Mouse (Mus musculus): ENCODE data around the gene Dmbx1.

The Dmbx1 gene

GRCm38 (mm10) chr4:115938276-115939160 lies 1.2 kb downstream of the Dmbx1 start:
- DNase-seq, result peak; percentile 56

DNA sequence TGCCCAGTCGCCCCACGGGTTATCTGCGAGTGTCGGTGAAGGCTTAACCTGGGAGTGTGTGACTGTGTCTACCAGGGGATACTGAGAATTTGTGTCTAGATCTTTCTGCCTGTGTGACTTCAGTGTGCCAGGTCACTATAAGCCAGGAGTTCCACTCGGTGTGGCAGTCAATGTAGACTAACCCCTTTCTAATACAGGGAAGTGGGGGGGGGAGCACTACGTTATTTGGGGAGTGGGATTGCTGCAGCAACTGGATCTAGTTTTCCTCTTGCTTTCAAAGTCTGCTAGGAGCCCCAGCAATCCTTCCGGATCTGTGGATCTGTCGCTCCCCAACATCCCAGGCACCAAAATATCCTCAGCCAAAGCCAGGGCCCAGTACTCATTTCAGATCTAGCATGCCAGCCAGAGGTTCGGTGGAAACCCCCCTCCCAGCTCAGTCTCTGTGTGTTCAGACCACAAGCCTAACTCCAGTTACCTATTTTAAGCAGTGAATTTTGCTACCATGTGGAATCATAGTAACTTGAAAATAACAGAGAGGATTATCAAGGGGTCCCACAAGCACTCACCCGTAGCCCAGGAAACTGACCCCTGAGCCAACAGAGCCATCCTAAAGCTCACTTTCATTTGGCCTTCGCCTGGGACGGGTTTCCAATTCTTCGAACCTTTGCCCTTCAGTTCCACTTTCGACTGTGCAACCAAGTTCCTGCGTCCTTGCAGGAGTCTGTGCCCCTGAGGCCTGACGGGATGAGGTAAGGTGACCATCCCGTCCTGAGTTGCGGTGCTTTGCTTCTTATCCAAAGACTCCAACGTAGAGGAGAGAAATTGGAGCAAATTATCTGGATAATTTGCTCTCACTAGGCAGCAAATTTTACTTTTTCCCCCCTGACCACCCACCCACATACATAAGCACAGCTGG lies 2.4 kb downstream of the Dmbx1 start:
- DNase-seq, result no peak

GRCm38 (mm10) chr4:115936646-115937045 lies 3.1 kb downstream of the Dmbx1 start:
- DNase-seq, result peak; percentile 54

GRCm38 (mm10) chr4:115935835-115936581 lies 3.7 kb downstream of the Dmbx1 start:
- peak; percentile 55 for DNase-seq

DNA sequence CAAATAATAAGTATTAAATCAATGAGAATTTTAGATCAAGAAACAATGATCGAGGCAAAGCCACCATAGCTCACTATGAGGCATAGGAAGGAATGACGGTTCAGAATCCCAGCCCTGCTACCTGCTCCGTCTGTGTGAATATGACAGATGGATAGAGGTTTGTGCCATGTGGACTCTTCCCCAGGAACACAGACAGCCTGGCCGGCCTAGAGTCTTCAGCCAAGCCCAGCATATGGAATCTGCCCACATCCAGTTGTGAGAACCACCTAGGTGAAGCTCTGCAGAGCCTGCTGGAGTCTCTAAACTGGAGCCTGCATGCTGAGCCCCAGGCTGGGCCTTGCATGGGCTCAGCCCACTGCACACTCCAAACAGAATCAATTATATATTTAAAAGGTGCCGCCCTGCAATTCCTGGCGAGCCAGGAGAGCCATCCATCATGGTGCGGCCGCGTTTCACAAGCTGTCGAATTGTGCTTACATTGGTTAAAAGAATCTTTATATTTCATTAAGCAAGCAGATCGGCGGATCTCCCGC lies 8.1 kb downstream of the Dmbx1 start:
- DNase-seq, result no peak

DNA sequence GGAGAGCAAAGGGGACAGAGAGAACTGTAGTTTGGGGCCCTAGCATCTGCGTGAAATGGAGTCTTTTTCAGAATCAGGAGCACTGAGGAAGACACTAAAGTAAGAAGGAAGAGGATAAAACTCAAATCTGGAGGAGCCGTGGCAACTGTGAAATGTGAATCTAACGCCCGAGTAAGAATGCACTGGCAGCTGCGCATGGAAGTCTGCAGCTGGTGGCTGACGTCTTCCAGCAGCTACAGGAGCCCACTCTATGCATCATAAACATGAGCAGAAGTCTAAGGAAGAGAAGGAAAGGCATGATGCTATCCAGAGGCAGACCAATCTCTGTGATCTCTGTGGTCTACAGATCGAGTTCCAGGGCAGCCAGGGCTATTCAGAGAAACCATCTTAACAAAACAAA lies 12.1 kb downstream of the Dmbx1 start:
- no peak for DNase-seq

DNA sequence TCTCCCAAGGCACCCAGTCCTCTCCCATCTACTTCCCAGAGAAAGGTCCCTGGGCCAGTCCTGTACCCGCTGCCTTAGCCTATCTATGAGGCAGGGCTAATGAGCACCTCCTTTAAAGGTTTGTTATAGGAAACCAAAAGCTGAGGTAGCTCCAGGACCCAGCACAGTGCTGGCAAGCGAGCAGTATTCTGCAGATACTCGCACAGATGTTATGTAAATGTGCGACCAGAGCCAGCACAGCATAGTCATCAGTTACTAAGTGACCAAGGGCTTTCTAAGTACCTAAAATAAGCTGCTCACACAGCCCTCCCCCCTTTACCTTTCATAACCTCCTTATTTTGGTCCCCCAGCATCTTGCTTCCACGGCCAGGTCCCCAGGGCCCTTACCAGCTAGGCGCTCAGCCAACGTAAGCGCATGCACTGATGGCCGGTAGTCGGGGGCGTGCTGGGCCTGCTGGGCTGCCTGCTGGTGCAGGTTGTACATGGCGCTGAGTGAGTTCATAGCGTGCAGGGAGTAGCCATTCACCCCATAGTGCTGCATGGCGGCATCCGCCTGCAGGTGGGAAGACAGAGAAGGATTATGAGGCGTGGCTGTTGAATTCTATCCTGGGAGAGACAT lies 16.4 kb downstream of the Dmbx1 start:
- DNase-seq, result no peak

GRCm38 (mm10) chr4:115922688-115923087 lies 17.0 kb downstream of the Dmbx1 start:
- no peak for DNase-seq

DNA sequence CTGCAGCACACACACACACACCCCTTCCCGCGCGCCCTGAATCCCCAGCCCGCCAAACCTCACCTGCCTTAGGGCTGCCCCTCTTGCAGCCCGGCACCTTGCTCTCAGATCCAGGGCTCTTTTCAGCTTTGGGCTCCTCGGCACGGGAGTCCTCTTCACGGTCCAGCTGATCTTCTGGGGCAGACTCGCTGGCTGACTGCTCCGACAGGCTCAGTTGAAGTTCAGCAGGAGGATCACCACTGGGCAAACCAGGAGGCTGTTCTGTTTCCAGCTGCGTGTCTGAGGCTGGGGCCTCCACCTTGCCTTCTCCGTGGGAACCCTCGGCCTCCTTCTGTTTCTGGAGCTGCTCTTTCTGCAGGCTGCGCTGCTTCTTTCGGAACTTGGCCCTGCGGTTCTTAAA lies 19.8 kb downstream of the Dmbx1 start:
- DNase-seq, result no peak

GRCm38 (mm10) chr4:115911586-115911985 lies 28.1 kb downstream of the Dmbx1 start:
- no peak for DNase-seq

- no peak for DNase-seq
Observed at GRCm38 (mm10) chr4:115908641-115909040, 31.1 kb downstream of the Dmbx1 start.

- DNase-seq, result no peak
Observed at GRCm38 (mm10) chr4:115907994-115908393, 31.7 kb downstream of the Dmbx1 start.

DNA sequence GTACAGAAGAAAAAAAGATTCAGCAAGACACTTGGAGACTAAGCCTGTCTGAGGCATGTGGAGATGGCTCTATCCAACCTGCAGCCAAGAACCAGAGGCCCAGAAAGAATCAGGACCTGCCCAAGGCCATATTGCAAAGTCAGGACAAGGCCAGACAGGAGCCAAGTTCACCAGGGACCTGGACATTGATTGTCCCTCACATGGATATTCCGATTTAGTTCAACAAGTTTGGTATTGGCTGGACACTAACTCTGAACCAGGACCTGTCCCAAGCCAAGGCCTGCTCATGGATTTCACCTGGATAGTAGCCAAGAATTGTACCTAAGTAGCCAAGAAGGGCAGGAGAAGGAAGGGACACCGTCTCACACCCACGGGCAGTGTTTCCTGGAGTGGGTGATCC lies 32.9 kb downstream of the Dmbx1 start:
- no peak for DNase-seq

DNA sequence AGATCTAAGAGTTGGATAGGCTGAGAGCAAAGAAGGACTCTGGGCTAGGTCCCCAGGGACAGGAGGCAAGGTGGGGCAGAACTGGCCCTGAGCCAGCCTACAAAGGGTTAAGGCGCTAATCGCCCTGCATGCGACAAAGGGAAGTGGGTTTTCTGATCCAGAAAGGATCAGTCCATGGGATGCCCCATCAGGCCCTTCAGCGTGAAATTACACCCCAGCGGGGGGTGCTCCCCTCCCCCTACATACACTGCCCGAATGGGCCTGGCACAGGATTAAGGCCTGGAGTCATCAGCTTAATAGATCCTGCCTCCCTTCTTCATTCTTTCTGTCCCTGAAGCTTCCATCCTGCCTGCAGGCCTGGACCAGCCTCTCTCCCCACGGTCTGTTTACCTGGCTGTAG lies 34.0 kb downstream of the Dmbx1 start:
- DNase-seq, result peak; percentile 53

GRCm38 (mm10) chr4:115904375-115904774 lies 35.4 kb downstream of the Dmbx1 start:
- peak; percentile 72 for DNase-seq

DNA sequence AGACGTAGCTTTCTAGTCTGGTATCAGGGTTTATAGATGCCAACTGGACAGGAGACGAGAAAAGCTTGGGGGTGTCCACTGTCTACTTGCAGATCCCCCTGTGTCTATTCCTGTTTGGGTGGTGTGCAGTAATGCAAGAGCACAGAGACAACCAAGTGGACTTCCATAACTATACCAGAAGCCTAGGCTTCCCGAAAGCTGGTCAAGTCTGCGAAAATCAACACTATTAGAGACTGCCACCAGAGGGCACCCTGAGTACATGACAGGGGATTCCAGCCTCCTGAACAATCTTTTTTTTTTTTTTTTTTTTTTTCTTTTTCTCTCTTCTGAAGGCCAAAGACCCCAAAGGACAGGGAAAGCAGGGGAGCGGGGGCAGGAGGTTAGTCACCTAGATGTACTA lies 36.9 kb downstream of the Dmbx1 start:
- peak; percentile 81 for DNase-seq

DNA sequence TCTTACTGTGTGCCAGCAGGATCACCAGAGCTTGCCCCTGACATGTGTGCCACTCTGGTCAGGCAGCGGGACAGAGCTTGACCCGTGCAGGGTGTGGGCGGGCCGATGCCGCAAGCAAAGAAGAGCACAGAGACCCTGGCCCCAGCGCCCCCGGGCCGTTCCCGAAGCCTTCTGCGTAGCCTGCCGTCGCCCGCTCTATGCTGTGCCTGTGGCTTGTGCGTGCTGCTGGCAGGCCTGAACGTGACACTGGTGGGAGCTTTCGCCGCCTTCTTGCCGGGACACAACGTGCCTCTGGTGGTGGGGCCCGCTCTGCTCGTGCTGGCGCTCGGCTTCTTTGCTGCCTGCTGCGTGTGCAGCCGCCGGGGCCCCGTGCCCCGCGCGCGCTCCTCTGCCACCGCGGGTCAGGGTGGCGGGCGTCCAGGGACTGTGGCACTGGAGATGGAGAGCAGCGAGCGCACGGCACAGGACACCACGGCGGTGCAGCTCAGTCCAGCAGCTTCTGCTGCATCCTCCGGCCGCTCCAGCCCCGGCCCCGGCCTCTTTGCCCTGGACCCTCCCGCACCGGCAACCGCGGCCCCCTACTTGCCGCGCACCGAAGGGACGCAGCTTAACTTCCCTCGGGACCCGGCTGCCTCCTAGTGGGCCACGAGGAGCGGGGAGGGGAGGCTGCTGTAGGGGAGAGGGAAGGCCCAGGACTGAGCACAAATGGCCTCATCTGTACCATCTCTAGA lies 41.7 kb downstream of the Dmbx1 start:
- peak; percentile 79 for DNase-seq

DNA sequence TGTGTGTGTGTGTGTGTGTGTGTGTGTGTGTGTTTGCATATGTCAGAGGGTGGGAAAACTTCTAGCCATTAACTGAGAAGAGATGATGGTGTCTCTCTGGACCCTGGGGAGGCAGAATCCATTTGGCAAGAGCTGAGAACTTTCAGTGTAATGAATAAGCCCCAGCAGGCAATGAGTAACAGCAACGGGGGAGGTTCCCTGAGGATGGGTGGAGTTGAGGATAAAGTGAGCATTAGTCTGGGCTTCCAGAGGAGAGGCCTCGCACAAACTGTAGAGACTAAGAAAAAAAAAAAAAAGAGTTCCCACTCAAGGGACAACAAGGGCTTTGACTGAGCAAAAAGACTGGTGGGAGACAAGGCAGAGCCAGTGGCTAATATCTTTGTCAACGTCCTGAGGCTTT lies 45.4 kb downstream of the Dmbx1 start:
- DNase-seq, result no peak

GRCm38 (mm10) chr4:115890553-115890952 lies 49.2 kb downstream of the Dmbx1 start, which contains the start of gene 6430628N08Rik:
Gene 6430628N08Rik (plus strand): TSS chr4:115890665.
- DNase-seq, result peak; percentile 39

DNA sequence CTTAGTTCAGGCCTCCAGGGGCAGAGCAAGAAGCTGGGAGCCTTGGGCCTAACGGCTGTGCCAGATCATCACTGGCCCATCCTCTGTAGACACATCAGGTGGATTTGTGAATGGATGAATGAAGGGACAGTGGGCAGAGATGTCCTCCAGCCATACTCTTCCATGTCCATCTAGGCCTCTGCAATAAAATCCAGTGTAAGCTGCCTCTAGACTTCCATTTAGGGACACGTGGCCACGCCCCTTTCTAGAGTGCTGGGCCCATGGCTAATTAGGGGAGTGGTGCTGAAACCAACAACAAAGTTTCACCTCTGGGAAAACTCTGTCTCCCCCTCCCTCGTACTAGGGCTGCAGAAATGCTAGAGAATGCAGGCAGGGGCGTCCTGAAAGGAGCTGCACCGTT lies 49.7 kb downstream of the Dmbx1 start:
- DNase-seq, result peak; percentile 46

DNA sequence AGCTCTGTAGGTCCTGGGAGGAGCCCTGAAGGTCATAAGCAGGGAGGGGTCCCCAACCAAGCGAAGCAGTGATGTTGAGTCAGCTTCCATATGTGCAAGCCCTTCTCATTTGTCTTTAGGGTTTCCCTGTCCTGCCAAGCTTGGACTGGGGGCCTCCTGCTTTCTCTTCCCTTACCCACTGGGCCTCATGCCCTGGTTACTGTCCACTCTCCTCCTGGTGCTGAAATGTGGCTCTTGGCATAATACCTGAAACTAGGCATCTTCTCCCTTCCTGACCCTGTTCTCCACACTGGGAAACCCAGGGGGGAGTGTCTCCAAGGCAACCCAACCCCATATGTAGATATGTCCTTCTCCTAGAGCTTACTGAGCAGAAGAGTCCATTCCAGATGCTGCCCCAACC lies 52.9 kb downstream of the Dmbx1 start:
- peak; percentile 34 for DNase-seq

Data from embryo, embryonic 11 days (tissue).